Mouse (Mus musculus) CH12.LX (cell line): ENCODE measurements around the gene Ggcx. TPM values are rescaled to one million over a fixed set of nuclear protein-coding genes. Genes with fewer than 3 reads are reported as not detected.

Experiments
- DNase-seq: peaks from one replicate; pipeline ENCODE4 v3.0.0-alpha.2; 2013; ENCODE audit errors: extremely low read depth
- H3K27ac ChIP-seq: 2 replicates; pipeline ENCODE4 v1.5.1; 2012; ENCODE audit warnings: low read depth, mild to moderate bottlenecking, control low read depth, moderate library complexity; ENCODE audit not compliant: insufficient read depth
- H3K27me3 ChIP-seq: replicated peaks from 2 replicates; pipeline ENCODE3; 2012; ENCODE audit warnings: inconsistent platforms
- H3K36me3 ChIP-seq, 2 experiments: replicated peaks in 1 of 2; 2 replicates each; pipeline versions ENCODE3 to v1.6.1; 2012; ENCODE audit warnings: inconsistent platforms in 1 of 2, low read length in 1 of 2, mild to moderate bottlenecking in 1 of 2, mixed read lengths in 1 of 2, moderate library complexity in 1 of 2; ENCODE audit not compliant: control insufficient read depth in 1 of 2, insufficient read depth in 1 of 2
- H3K4me1 ChIP-seq, 2 experiments: 2 replicates each; pipeline ENCODE4 v1.6.1; 2012; ENCODE audit warnings: inconsistent platforms in 1 of 2, moderate library complexity in 1 of 2; ENCODE audit not compliant: insufficient read depth in 2 of 2, control insufficient read depth in 1 of 2
- H3K4me2 ChIP-seq: 2 replicates; pipeline ENCODE4 v1.6.1; 2012; ENCODE audit warnings: low read depth, mild to moderate bottlenecking, control low read depth; ENCODE audit not compliant: poor library complexity, insufficient read depth, severe bottlenecking
- H3K4me3 ChIP-seq, 3 experiments: fragments of 150-350 bp in 1 of 3; sonication (generic) in 1 of 3; replicated peaks in 1 of 3; 2 replicates each; pipeline versions ENCODE3 to v1.5.1; 2011 to 2012; ENCODE audit warnings: low read depth in 2 of 3, low read length in 2 of 3, mild to moderate bottlenecking in 2 of 3, moderate library complexity in 2 of 3, control low read depth in 1 of 3, improper control_type of control experiment in 1 of 3, inconsistent platforms in 1 of 3, mixed read lengths in 1 of 3; ENCODE audit not compliant: poor library complexity in 1 of 3
- H3K79me2 ChIP-seq: replicated peaks from 2 replicates; pipeline ENCODE4 v1.6.1; 2012; ENCODE audit warnings: mild to moderate bottlenecking, moderate library complexity; ENCODE audit not compliant: control insufficient read depth, poor library complexity, insufficient read depth, severe bottlenecking; ENCODE audit errors: extremely low read depth
- H3K9ac ChIP-seq: 2 replicates; pipeline ENCODE4 v1.6.1; 2012; ENCODE audit warnings: low read depth, mild to moderate bottlenecking, control low read depth, moderate library complexity; ENCODE audit not compliant: insufficient read depth
- H3K9me3 ChIP-seq: replicated peaks from 2 replicates; pipeline ENCODE3; 2012; ENCODE audit warnings: low read length, inconsistent platforms, mixed read lengths
- BHLHE40 ChIP-seq: IDR thresholded peaks from 2 replicates; pipeline ENCODE4 v1.6.1; 2011; ENCODE audit warnings: mild to moderate bottlenecking, low read depth, low read length, improper control_type of control experiment
- CHD1 ChIP-seq: IDR thresholded peaks from 2 replicates; pipeline ENCODE4 v1.6.1; 2012; ENCODE audit warnings: low read depth, low read length, improper control_type of control experiment, inconsistent platforms
- CHD2 ChIP-seq: IDR thresholded peaks from 2 replicates; pipeline ENCODE4 v1.6.1; 2011; ENCODE audit warnings: low read length, improper control_type of control experiment
- CTCF ChIP-seq, 2 experiments: IDR thresholded peaks in 1 of 2; conservative IDR thresholded peaks in 1 of 2; 2 replicates each; pipeline ENCODE4 v1.5.1; 2011 to 2012; ENCODE audit warnings: low read depth in 2 of 2, low read length in 2 of 2, improper control_type of control experiment in 1 of 2, inconsistent platforms in 1 of 2, mild to moderate bottlenecking in 1 of 2, moderate library complexity in 1 of 2
- E2F4 ChIP-seq: IDR thresholded peaks from 2 replicates; pipeline ENCODE4 v1.6.1; 2011; ENCODE audit warnings: low read depth, low read length, improper control_type of control experiment; ENCODE audit not compliant: insufficient replicate concordance
- ELF1 ChIP-seq: IDR thresholded peaks from 2 replicates; pipeline ENCODE4 v1.6.1; 2014; ENCODE audit warnings: low read depth, mild to moderate bottlenecking, inconsistent platforms, low read length, improper control_type of control experiment
- EP300 ChIP-seq: IDR thresholded peaks from 2 replicates; pipeline ENCODE4 v1.6.1; 2011; ENCODE audit warnings: low read length, improper control_type of control experiment
- HCFC1 ChIP-seq: IDR thresholded peaks from 2 replicates; pipeline ENCODE4 v1.6.1; 2012; ENCODE audit warnings: low read depth, mild to moderate bottlenecking, inconsistent platforms, low read length, improper control_type of control experiment
- IRF4 ChIP-seq: IDR thresholded peaks from 2 replicates; pipeline ENCODE4 v1.6.1; 2014; ENCODE audit warnings: low read depth, mild to moderate bottlenecking, inconsistent platforms, low read length, improper control_type of control experiment
- JUN ChIP-seq: IDR thresholded peaks from 2 replicates; pipeline ENCODE4 v1.6.1; 2011; ENCODE audit warnings: low read depth, mild to moderate bottlenecking, low read length, improper control_type of control experiment, moderate library complexity; ENCODE audit not compliant: insufficient read depth
- MEF2A ChIP-seq: IDR thresholded peaks from 2 replicates; pipeline ENCODE4 v1.6.1; 2014; ENCODE audit warnings: low read depth, mild to moderate bottlenecking, inconsistent platforms, low read length, improper control_type of control experiment, borderline replicate concordance
- NELFE ChIP-seq: IDR thresholded peaks from 2 replicates; pipeline ENCODE4 v1.6.1; 2011; ENCODE audit warnings: low read depth, low read length, improper control_type of control experiment
- POLR2A ChIP-seq: IDR thresholded peaks from 2 replicates; pipeline ENCODE4 v1.6.1; 2011; ENCODE audit warnings: low read depth, mild to moderate bottlenecking, improper control_type of control experiment, low read length
- POLR2AphosphoS2 ChIP-seq: IDR thresholded peaks from 2 replicates; pipeline ENCODE4 v1.6.1; 2011; ENCODE audit warnings: low read depth, low read length, improper control_type of control experiment
- TBP ChIP-seq: conservative IDR thresholded peaks from 2 replicates; pipeline ENCODE4 v1.6.1; 2011; ENCODE audit warnings: low read depth, low read length, improper control_type of control experiment
- USF1 ChIP-seq: IDR thresholded peaks from 2 replicates; pipeline ENCODE4 v1.6.1; 2014; ENCODE audit warnings: low read depth, mild to moderate bottlenecking, inconsistent platforms, low read length, improper control_type of control experiment
- USF2 ChIP-seq: conservative IDR thresholded peaks from 2 replicates; pipeline ENCODE4 v1.6.1; 2011; ENCODE audit warnings: low read depth, low read length, improper control_type of control experiment
- ZKSCAN1 ChIP-seq: IDR thresholded peaks from 2 replicates; pipeline ENCODE4 v1.6.1; 2012; ENCODE audit warnings: low read depth, inconsistent platforms, low read length, improper control_type of control experiment, borderline replicate concordance
- ZNF384 ChIP-seq: IDR thresholded peaks from 2 replicates; pipeline ENCODE4 v1.6.1; 2012; ENCODE audit warnings: low read depth, low read length, improper control_type of control experiment, inconsistent platforms
- dilution Hi-C: fragments of 300-500 bp; cut with MboI; formaldehyde crosslinking; loops from 2 replicates; pipeline ENCODE4 v1.14.3; 2020; ENCODE audit warnings: low sequenced_read_pairs; ENCODE audit not compliant: extremely low pct_unique_long_range_greater_than_20kb, extremely low pct_ligation_motif_present
- in situ Hi-C: fragments of 300-500 bp; cut with MboI; formaldehyde crosslinking; loops from 3 replicates; pipeline ENCODE4 v1.14.3; 2019; ENCODE audit warnings: low sequenced_read_pairs, low pct_ligation_motif_present, low pct_unique_long_range_greater_than_20kb, mixed read lengths
- polyA plus RNA-seq: library from polyadenylated mRNA; unstranded; fragments of >175 nt; gene quantifications from 2 replicates; pipeline ENCODE4 v1.2.1, GENCODE M21; 2012; ENCODE audit warnings: low read depth; ENCODE audit not compliant: insufficient read length
- total RNA-seq, 2 experiments: library from RNA; depleted of rRNA; stranded (reverse); fragments of 300-350 nt in 1 of 2; fragments of >200 nt in 1 of 2; gene quantifications; 2 replicates each; pipeline ENCODE4 v1.2.3; 2012 to 2014

Ggcx gene
- total and polyA plus RNA-seq, 3 experiments: 5.2 to 7.8 (median 6.7) TPM

DNA sequence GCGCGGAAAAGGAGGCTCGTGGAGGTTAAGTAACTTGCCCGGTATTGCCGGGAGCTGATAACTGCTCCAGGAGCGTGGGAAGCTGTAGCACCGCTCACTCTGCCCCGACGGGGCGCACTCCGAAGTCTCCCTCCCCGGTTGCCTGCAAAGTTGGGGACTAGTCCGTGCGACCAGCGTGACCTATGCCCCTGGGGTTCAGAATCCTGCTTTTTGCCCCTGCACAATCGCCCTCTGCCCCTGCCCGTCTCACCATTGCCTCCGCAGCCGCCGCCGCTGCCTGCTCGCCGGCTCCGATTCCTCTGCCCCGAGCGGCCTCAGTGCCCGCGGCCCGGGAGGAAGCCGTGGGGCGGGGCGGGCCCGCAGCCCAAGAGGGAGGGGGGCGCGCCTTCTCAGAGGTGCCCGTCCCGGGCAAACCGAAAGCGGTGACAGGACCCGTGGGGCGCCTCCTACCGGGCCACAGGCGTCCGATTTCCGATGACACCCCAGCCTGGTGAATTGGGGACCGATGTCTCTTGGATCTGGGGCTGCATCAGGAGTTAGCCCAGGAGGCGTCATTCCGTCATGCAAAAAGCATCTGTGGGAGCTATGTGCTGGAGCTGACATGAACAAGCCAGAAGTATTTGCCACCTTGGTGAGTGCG lies 33.9 kb upstream of the Ggcx start, which contains the start of gene Vamp5 (continued):
- TF ChIP-seq POLR2AphosphoS2 (no peak), MEF2A (no peak), E2F4 (no peak), USF2 (no peak), TBP (no peak), HCFC1 (no peak), CHD2 (no peak), CHD1 (no peak), CTCF (conservative IDR thresholded peaks at IDR 0.05 in 1 of 2, IDR thresholded peaks at IDR 0.05 in 1 of 2; ENCODE audit: low read depth in 2 of 2, low read length in 2 of 2) (peak in 1 of 2 experiments; percentile 64; a peak in 2 of 4 replicates), USF1 (no peak), JUN (no peak), BHLHE40 (no peak), POLR2A (peak; percentile 19; the same call in 1 of the 2 replicates), EP300 (no peak), IRF4 (peak; percentile 48; the same call in 1 of the 2 replicates), NELFE (no peak)

GRCm38 (mm10) chr6:72382494-72382893 lies 31.6 kb upstream of the Ggcx start:
- H3K9me3 ChIP-seq: no peaks in the 10 kb centered on the region
- dilution Hi-C loops (no loop called here), in situ Hi-C loops (no loop called here)
- H3K4me3 ChIP-seq: no peak overlapping the region
- TF ChIP-seq ZKSCAN1: no peak
- no peak for TF ChIP-seq ELF1
- peaks cover 0 to 9% of the 10 kb centered on the region in 2 experiments; a peak in 2 of 4 replicates for H3K4me1 ChIP-seq
- H3K4me2 ChIP-seq: no peak overlapping the region
- H3K36me3 ChIP-seq: peaks cover 5 to 32% of the 10 kb centered on the region in 2 experiments
- H3K9ac ChIP-seq: no peak overlapping the region
- H3K27ac ChIP-seq: no peak overlapping the region
- no peaks in the 10 kb centered on the region for H3K79me2 ChIP-seq
- DNase-seq: no peak
- peaks cover 10% of the 10 kb centered on the region for H3K27me3 ChIP-seq

- Histone ChIP-seq H3K4me1 (peaks cover 0 to 9% of the 10 kb centered on the region in 2 experiments; a peak in 2 of 4 replicates), H3K9ac (no peak overlapping the region), H3K27ac (no peak overlapping the region), H3K27me3 (peaks cover 10% of the 10 kb centered on the region), H3K9me3 (no peaks in the 10 kb centered on the region), H3K4me2 (no peak overlapping the region), H3K36me3 (peaks cover 7 to 40% of the 10 kb centered on the region in 2 experiments), H3K4me3 (no peak overlapping the region), H3K79me2 (no peaks in the 10 kb centered on the region)
- no peak for DNase-seq
- TF ChIP-seq ZNF384: no peak
- dilution Hi-C loops (no loop called here), in situ Hi-C loops (no loop called here)
Measured at GRCm38 (mm10) chr6:72383142-72383820, 30.8 kb upstream of the Ggcx start.
